Mouse (Mus musculus) liver, adult 2 months (tissue): Measurements from ENCODE around the gene Mosmo.

Source experiments
- CTCF ChIP-seq: fragments of 200-500 bp; IDR thresholded peaks from 2 replicates; pipeline ENCODE4 v1.5.1; 2011; ENCODE audit warnings: low read depth, low read length, control low read depth
- POLR2A ChIP-seq: fragments of 200-500 bp; IDR thresholded peaks from 2 replicates; pipeline ENCODE4 v1.6.1; 2011; ENCODE audit warnings: low read length, control low read depth; ENCODE audit not compliant: insufficient read depth; ENCODE audit errors: extremely low read depth

DNA sequence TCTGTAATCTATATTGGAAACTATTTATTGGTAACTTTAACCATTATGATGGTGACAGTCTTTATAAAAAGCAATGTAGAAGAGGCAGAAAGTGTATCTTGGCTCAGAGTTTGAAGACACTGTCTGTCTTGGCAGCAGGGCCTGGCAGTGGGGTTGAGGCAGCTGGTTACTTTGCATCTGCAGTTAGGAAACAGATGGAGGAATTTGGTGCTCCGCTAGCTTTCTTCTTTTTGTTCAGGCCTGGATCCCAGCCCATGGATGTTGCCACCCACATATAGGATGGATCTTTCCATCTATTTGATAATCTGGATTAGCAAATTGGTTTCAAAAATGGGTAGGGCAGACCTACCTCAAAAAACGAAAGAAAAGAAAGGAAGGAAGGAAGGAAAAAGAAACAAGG is 29.6 kb upstream of the Mosmo start:
- no peak for TF ChIP-seq POLR2A
- TF ChIP-seq CTCF, result no peak
